Mouse (Mus musculus): ENCODE results near the gene Cmip.

DNA sequence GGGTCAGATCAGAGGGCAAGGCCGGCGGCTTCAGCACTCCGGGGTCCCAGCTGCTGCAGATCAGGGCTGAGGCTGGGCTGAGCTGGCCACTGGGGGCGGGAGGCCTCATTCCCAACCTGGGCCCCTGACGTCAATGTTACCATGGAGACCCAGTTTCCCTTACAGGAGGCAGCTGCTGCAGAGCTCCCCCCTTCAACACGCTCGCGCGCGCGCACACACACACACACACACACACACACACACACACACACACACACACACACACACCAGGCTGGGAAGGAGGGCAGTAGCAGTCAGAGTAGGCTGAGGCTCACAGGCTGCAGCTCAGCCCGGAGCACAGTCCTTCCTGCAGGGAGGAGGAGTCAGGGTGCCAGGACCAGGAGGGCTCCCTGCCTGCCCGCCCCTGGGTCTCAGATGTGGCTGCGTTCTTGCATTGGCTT lies 213.5 kb downstream of the Cmip start:
- no peak for TF ChIP-seq POLR2A (IDR thresholded peaks at IDR 0.05; ENCODE audit: borderline replicate concordance, control insufficient read depth, low read depth, low read length)
- TF ChIP-seq CTCF (IDR thresholded peaks at IDR 0.05; ENCODE audit: control insufficient read depth, insufficient read depth, low read length), result no peak

Measured in bone marrow, adult 2 months (tissue).